In genomic region chr9:70533328-70533727, GRCm38 (mm10) we compare ENCODE assay signal across 31 mouse cellular contexts. TPM values are rescaled to one million over a fixed set of nuclear protein-coding genes. Genes with fewer than 3 reads are reported as not detected.
DNase-seq lines count a peak whose midpoint lies in the region; ATAC-seq and TF ChIP-seq lines count a peak whose summit lies in the region.
"Had no signal": no experiment of that assay in that cellular context is flagged by ENCODE, and none has a peak within 500 bp of the region (broad histone marks: within the 10 kb centered on the region; RNA-seq: fewer than 3 reads in every experiment).

No protein-coding gene starts in this region.

- no peak overlapping the region for H3K9ac ChIP-seq in intestine, postnatal 0 days (ENCODE audit: low read depth, low read length)
- H3K9ac ChIP-seq in intestine, embryonic 15.5 days = no peak overlapping the region
- no peak overlapping the region for H3K9ac ChIP-seq in MEL (ENCODE audit: control insufficient read depth, low read depth, low read length, poor library complexity, severe bottlenecking)
- H3K9ac ChIP-seq: embryonic facial prominence, embryonic 13.5 days; forebrain, embryonic 12.5 days; forebrain, embryonic 15.5 days; heart, embryonic 12.5 days; heart, embryonic 15.5 days; hindbrain, embryonic 14.5 days had no signal

- no peaks in the 10 kb centered on the region for H3K79me2 ChIP-seq in MEL (ENCODE audit: control insufficient read depth, insufficient read depth, low read length, poor library complexity)

- TF ChIP-seq RAD21 in MEL (IDR thresholded peaks at IDR 0.05; ENCODE audit: low read depth, low read length) = no peak

- H3K27ac ChIP-seq in intestine, postnatal 0 days (ENCODE audit: low read depth, low read length) = no peak overlapping the region
- H3K27ac ChIP-seq in intestine, embryonic 15.5 days = no peak overlapping the region
- H3K27ac ChIP-seq in MEL (ENCODE audit: control insufficient read depth, low read depth, low read length) = no peak overlapping the region
- H3K27ac ChIP-seq in hindbrain, embryonic 10.5 days = no peak overlapping the region
- H3K27ac ChIP-seq: embryonic facial prominence, embryonic 10.5 days; embryonic facial prominence, embryonic 13.5 days; forebrain, embryonic 12.5 days; forebrain, embryonic 15.5 days; gastrocnemius, adult 2 months; heart, embryonic 15.5 days; hindbrain, embryonic 14.5 days; hindbrain, postnatal 0 days had no signal

- no peak for TF ChIP-seq EP300 in MEL (IDR thresholded peaks at IDR 0.05; ENCODE audit: low read depth in 1 of 2, low read length in 2 of 2)

- WGBS in intestine, postnatal 0 days = 47% methylated on average over 3 of the region's 3 CpGs
- 65% methylated on average over 3 of the region's 3 CpGs for WGBS in intestine, embryonic 15.5 days
- WGBS in hindbrain, embryonic 10.5 days = 87% methylated on average over 3 of the region's 3 CpGs

- H3K4me1 ChIP-seq in intestine, postnatal 0 days (replicated peaks; ENCODE audit: control insufficient read depth, insufficient read depth, low read length) = no peaks in the 10 kb centered on the region
- no peaks in the 10 kb centered on the region for H3K4me1 ChIP-seq in intestine, embryonic 15.5 days (replicated peaks)
- peaks cover 0 to 4% of the 10 kb centered on the region in 2 experiments; a peak in 1 of 4 replicates for H3K4me1 ChIP-seq in MEL (ENCODE audit: control insufficient read depth in 1 of 2, insufficient read depth in 2 of 2, low read length in 2 of 2)
- H3K4me1 ChIP-seq in hindbrain, embryonic 10.5 days (replicated peaks) = no peaks in the 10 kb centered on the region
- H3K4me1 ChIP-seq: embryonic facial prominence, embryonic 10.5 days; embryonic facial prominence, embryonic 13.5 days; forebrain, embryonic 12.5 days; forebrain, embryonic 15.5 days; heart, embryonic 12.5 days; heart, embryonic 15.5 days had no signal

- no peak for DNase-seq in MEL (ENCODE audit: low read depth, low spot score)
- DNase-seq in hindbrain, embryonic 10.5 days (ENCODE audit: low spot score) = no peak
- no peak for DNase-seq in thymus, postnatal 0 days (ENCODE audit: low spot score)
- no peak for DNase-seq in adrenal gland, postnatal 4 days (ENCODE audit: low spot score in 2 of 2)
- DNase-seq: adrenal gland, adult 2 months; adrenal gland, postnatal 25 days; cerebellum, adult 2 months; cerebellum, adult 9-11 months; cerebellum, postnatal 25 days; embryo, embryonic 11 days; gastrocnemius, adult 2 months; gastrocnemius, postnatal 14 days; heart, adult 18-20 months; heart, postnatal 10 days; heart, postnatal 36 days; kidney, adult 11 months had no signal

- TF ChIP-seq POLR2A in MEL (IDR thresholded peaks at IDR 0.05; ENCODE audit: control insufficient read depth in 1 of 2, insufficient read depth in 1 of 2, low read depth in 1 of 2, low read length in 2 of 2, poor library complexity in 1 of 2) = no peak

- TF ChIP-seq CTCF in intestine, postnatal 0 days (IDR thresholded peaks at IDR 0.05; ENCODE audit: low read depth) = no peak
- TF ChIP-seq CTCF in MEL (IDR thresholded peaks at IDR 0.05 in 2 of 3, conservative IDR thresholded peaks at IDR 0.05 in 1 of 3; ENCODE audit: control insufficient read depth in 1 of 3, insufficient read depth in 1 of 3, low read depth in 2 of 3, low read length in 3 of 3, poor library complexity in 1 of 3, severe bottlenecking in 1 of 3) = no peak

- H3K4me2 ChIP-seq in intestine, postnatal 0 days (replicated peaks; ENCODE audit: low read depth) = no peak overlapping the region
- H3K4me2 ChIP-seq in intestine, embryonic 15.5 days (replicated peaks) = no peak overlapping the region
- H3K4me2 ChIP-seq: embryonic facial prominence, embryonic 13.5 days; forebrain, embryonic 12.5 days; forebrain, embryonic 15.5 days; heart, embryonic 12.5 days; heart, embryonic 15.5 days; hindbrain, embryonic 14.5 days had no signal

- no peaks in the 10 kb centered on the region for H3K9me3 ChIP-seq in intestine, postnatal 0 days (ENCODE audit: control insufficient read depth)
- H3K9me3 ChIP-seq in intestine, embryonic 15.5 days = no peaks in the 10 kb centered on the region
- H3K9me3 ChIP-seq in MEL (replicated peaks; ENCODE audit: insufficient read depth, low read length) = no peaks in the 10 kb centered on the region
- H3K9me3 ChIP-seq in hindbrain, embryonic 10.5 days = no peaks in the 10 kb centered on the region
- H3K9me3 ChIP-seq: embryonic facial prominence, embryonic 10.5 days; embryonic facial prominence, embryonic 13.5 days; forebrain, embryonic 12.5 days; forebrain, embryonic 15.5 days; heart, embryonic 12.5 days; heart, embryonic 15.5 days had no signal

- no peaks in the 10 kb centered on the region for H3K36me3 ChIP-seq in intestine, postnatal 0 days (ENCODE audit: control insufficient read depth, insufficient read depth)
- H3K36me3 ChIP-seq in intestine, embryonic 15.5 days = no peaks in the 10 kb centered on the region
- H3K36me3 ChIP-seq in MEL (ENCODE audit: control insufficient read depth in 1 of 2, insufficient read depth in 2 of 2, low read length in 2 of 2) = peaks cover 0 to 5% of the 10 kb centered on the region in 2 experiments; a peak in 2 of 4 replicates
- H3K36me3 ChIP-seq in hindbrain, embryonic 10.5 days = no peaks in the 10 kb centered on the region
- H3K36me3 ChIP-seq: embryonic facial prominence, embryonic 10.5 days; embryonic facial prominence, embryonic 13.5 days; forebrain, embryonic 12.5 days; forebrain, embryonic 15.5 days; heart, embryonic 12.5 days; heart, embryonic 15.5 days had no signal

- ATAC-seq in intestine, postnatal 0 days = peak; percentile 56
- ATAC-seq in intestine, embryonic 15.5 days = no peak
- ATAC-seq in granulocyte monocyte progenitor cell, adult 5-6 weeks (replicated peaks; ENCODE audit: poor library complexity, severe bottlenecking) = peak; percentile 80
- ATAC-seq in megakaryocyte-erythroid progenitor cell, adult 5-6 weeks (replicated peaks; ENCODE audit: low FRiP score, low TSS enrichment, poor library complexity, severe bottlenecking) = peak; percentile 59
- ATAC-seq: CD4-positive, CD25-positive, alpha-beta regulatory T cell, adult 4 months; forebrain, embryonic 15.5 days; hindbrain, postnatal 0 days; inflammation-experienced regulatory T-cells, adult 6 months had no signal

- H3K4me3 ChIP-seq in intestine, postnatal 0 days (ENCODE audit: low read depth, low read length) = no peak overlapping the region
- H3K4me3 ChIP-seq in intestine, embryonic 15.5 days (replicated peaks) = no peak overlapping the region
- H3K4me3 ChIP-seq in MEL (ENCODE audit: control insufficient read depth in 1 of 2, insufficient read depth in 1 of 2, low read depth in 2 of 2, low read length in 2 of 2) = no peak overlapping the region
- no peak overlapping the region for H3K4me3 ChIP-seq in hindbrain, embryonic 10.5 days
- H3K4me3 ChIP-seq: embryonic facial prominence, embryonic 10.5 days; embryonic facial prominence, embryonic 13.5 days; erythroblast, embryonic 14.5 days; forebrain, embryonic 12.5 days; forebrain, embryonic 15.5 days; gastrocnemius, adult 2 months; heart, embryonic 12.5 days; heart, embryonic 15.5 days had no signal

- H3K27me3 ChIP-seq in intestine, postnatal 0 days (replicated peaks; ENCODE audit: control insufficient read depth, insufficient read depth, low read length) = no peaks in the 10 kb centered on the region
- H3K27me3 ChIP-seq in intestine, embryonic 15.5 days (replicated peaks) = no peaks in the 10 kb centered on the region
- H3K27me3 ChIP-seq in MEL (ENCODE audit: control insufficient read depth in 1 of 2, insufficient read depth in 2 of 2, low read length in 2 of 2) = no peaks in the 10 kb centered on the region
- no peaks in the 10 kb centered on the region for H3K27me3 ChIP-seq in hindbrain, embryonic 10.5 days (ENCODE audit: insufficient read depth, poor library complexity, severe bottlenecking)
- H3K27me3 ChIP-seq: embryonic facial prominence, embryonic 13.5 days; forebrain, embryonic 12.5 days; forebrain, embryonic 15.5 days; heart, embryonic 12.5 days; heart, embryonic 15.5 days had no signal

TF ChIP-seq in MEL, 35 proteins besides CTCF, POLR2A, EP300 and RAD21 (continues in another document):
- TF ChIP-seq RCOR1 (IDR thresholded peaks at IDR 0.05; ENCODE audit: low read depth, low read length) (no peak), POLR2AphosphoS5 (IDR thresholded peaks at IDR 0.05; ENCODE audit: borderline replicate concordance, low read depth, low read length) (no peak), GATA1 (IDR thresholded peaks at IDR 0.05; ENCODE audit: low read depth, low read length) (0 out of 2 replicates have a peak, but pooled peaks have one; percentile 23)

RNA-seq across cellular contexts. Expression of gene Sltm, which starts 9.2 kb away (rescaled TPM):
- 27.6 and 33.3 TPM in 2 replicates for polyA plus RNA-seq in intestine, postnatal 0 days (2015; fragmentation: Nextera tagmentation; extraction: Ambion mirVana)
- polyA plus RNA-seq in intestine, embryonic 15.5 days (2015; fragmentation: Nextera tagmentation; extraction: Ambion mirVana) = 43.3 and 43.4 TPM in 2 replicates
- total RNA-seq in MEL (2012; rRNA removed) = 44.0 and 54.6 TPM in 2 replicates
- 10 to 100 TPM; 62.3 to 70.0 TPM for polyA plus RNA-seq in MEL (2012; ENCODE audit: insufficient read depth in 1 of 2, insufficient read length in 2 of 2, low read depth in 1 of 2, low replicate concordance in 2 of 2, missing spikeins in 1 of 2)
- total RNA-seq in granulocyte monocyte progenitor cell, adult 5-6 weeks (2014; fragmentation: Nextera tagmentation) = 74.8 and 99.4 TPM in 2 replicates
- 75.7 and 92.9 TPM in 2 replicates for total RNA-seq in granulocyte monocyte progenitor cell, adult 5-6 weeks (2017)
- total RNA-seq in megakaryocyte-erythroid progenitor cell, adult 5-6 weeks (2014; fragmentation: Nextera tagmentation) = 95.7 and 102 TPM in 2 replicates
- total RNA-seq in megakaryocyte-erythroid progenitor cell, adult 5-6 weeks (2017) = 122 and 145 TPM in 2 replicates
- polyA plus RNA-seq in hindbrain, embryonic 10.5 days (2016; fragmentation: Nextera tagmentation; extraction: Ambion mirVana) = 47.1 and 61.7 TPM in 2 replicates
- 44.9 and 52.3 TPM in 2 replicates for polyA plus RNA-seq in thymus, postnatal 0 days (2015; fragmentation: Nextera tagmentation; extraction: Ambion mirVana)
- total RNA-seq in adrenal gland, postnatal 4 days (2021) = 10 to 100 TPM; 37.7 to 44.2 TPM

RNA-seq across cellular contexts. Expression of gene Rnf111, which starts 29.8 kb away (rescaled TPM):
- 13.1 and 14.9 TPM in 2 replicates for polyA plus RNA-seq in intestine, postnatal 0 days (2015; fragmentation: Nextera tagmentation; extraction: Ambion mirVana)
- 23.5 and 24.2 TPM in 2 replicates for polyA plus RNA-seq in intestine, embryonic 15.5 days (2015; fragmentation: Nextera tagmentation; extraction: Ambion mirVana)
- 25.2 and 25.4 TPM in 2 replicates for total RNA-seq in MEL (2012; rRNA removed)
- polyA plus RNA-seq in MEL (2012; ENCODE audit: insufficient read depth in 1 of 2, insufficient read length in 2 of 2, low read depth in 1 of 2, low replicate concordance in 2 of 2, missing spikeins in 1 of 2) = 10 to 100 TPM; 46.0 to 88.2 TPM
- 42.8 and 45.7 TPM in 2 replicates for total RNA-seq in granulocyte monocyte progenitor cell, adult 5-6 weeks (2014; fragmentation: Nextera tagmentation)
- 23.0 and 31.6 TPM in 2 replicates for total RNA-seq in granulocyte monocyte progenitor cell, adult 5-6 weeks (2017)
- 42.6 and 43.9 TPM in 2 replicates for total RNA-seq in megakaryocyte-erythroid progenitor cell, adult 5-6 weeks (2014; fragmentation: Nextera tagmentation)
- total RNA-seq in megakaryocyte-erythroid progenitor cell, adult 5-6 weeks (2017) = 17.6 and 26.4 TPM in 2 replicates
- polyA plus RNA-seq in hindbrain, embryonic 10.5 days (2016; fragmentation: Nextera tagmentation; extraction: Ambion mirVana) = 33.5 and 37.1 TPM in 2 replicates
- polyA plus RNA-seq in thymus, postnatal 0 days (2015; fragmentation: Nextera tagmentation; extraction: Ambion mirVana) = 18.6 and 21.6 TPM in 2 replicates
- 10 to 100 TPM; 41.1 to 44.1 TPM for total RNA-seq in adrenal gland, postnatal 4 days (2021)
